Mouse (Mus musculus): ENCODE data around the gene Kcnmb3.
A peak's percentile ranks its signal among the peaks of the same experiment; 100 is the strongest.

The Kcnmb3 gene

GRCm38 (mm10) chr3:32495088-32495770 is 3.2 kb upstream of the Kcnmb3 start:
- no peak for DNase-seq (ENCODE audit: low read depth, low spot score)

GRCm38 (mm10) chr3:32494387-32495087 is 2.5 kb upstream of the Kcnmb3 start:
- DNase-seq (ENCODE audit: low read depth, low spot score): peak; percentile 32

GRCm38 (mm10) chr3:32490928-32491315 is 1.1 kb downstream of the Kcnmb3 start:
- no peak for DNase-seq (ENCODE audit: low read depth, low spot score)

GRCm38 (mm10) chr3:32490076-32490927 is 1.7 kb downstream of the Kcnmb3 start:
- no peak for DNase-seq (ENCODE audit: low read depth, low spot score)

GRCm38 (mm10) chr3:32488172-32488571 is 3.9 kb downstream of the Kcnmb3 start:
- DNase-seq (ENCODE audit: low read depth, low spot score): no peak

- no peak for DNase-seq (ENCODE audit: low read depth, low spot score)
Observed at GRCm38 (mm10) chr3:32486543-32486942, 5.5 kb downstream of the Kcnmb3 start.

- DNase-seq (ENCODE audit: low read depth, low spot score): no peak
Observed at GRCm38 (mm10) chr3:32483035-32483434, 9.0 kb downstream of the Kcnmb3 start.

GRCm38 (mm10) chr3:32479961-32480360 is 12.1 kb downstream of the Kcnmb3 start:
- DNase-seq (ENCODE audit: low read depth, low spot score): no peak

- DNase-seq (ENCODE audit: low read depth, low spot score): no peak
Observed at GRCm38 (mm10) chr3:32473184-32473583, 18.8 kb downstream of the Kcnmb3 start.

GRCm38 (mm10) chr3:32472191-32472900 is 19.7 kb downstream of the Kcnmb3 start:
- DNase-seq (ENCODE audit: low read depth, low spot score): no peak

GRCm38 (mm10) chr3:32471098-32471497 is 20.9 kb downstream of the Kcnmb3 start:
- DNase-seq (ENCODE audit: low read depth, low spot score): no peak

GRCm38 (mm10) chr3:32470449-32470848 is 21.6 kb downstream of the Kcnmb3 start:
- no peak for DNase-seq (ENCODE audit: low read depth, low spot score)

- DNase-seq (ENCODE audit: low read depth, low spot score): no peak
Observed at GRCm38 (mm10) chr3:32468411-32468810, 23.6 kb downstream of the Kcnmb3 start.

GRCm38 (mm10) chr3:32467321-32467720 is 24.7 kb downstream of the Kcnmb3 start:
- DNase-seq (ENCODE audit: low read depth, low spot score): no peak

- peak; percentile 75 for DNase-seq (ENCODE audit: low read depth, low spot score)
Observed at GRCm38 (mm10) chr3:32459777-32460176, 32.3 kb downstream of the Kcnmb3 start.

- DNase-seq (ENCODE audit: low read depth, low spot score): no peak
Observed at GRCm38 (mm10) chr3:32454329-32455021, 37.6 kb downstream of the Kcnmb3 start.

GRCm38 (mm10) chr3:32441710-32442109 is 50.3 kb downstream of the Kcnmb3 start:
- DNase-seq (ENCODE audit: low read depth, low spot score): no peak

- no peak for DNase-seq (ENCODE audit: low read depth, low spot score)
Observed at GRCm38 (mm10) chr3:32438716-32439115, 53.3 kb downstream of the Kcnmb3 start.

- DNase-seq (ENCODE audit: low read depth, low spot score): no peak
Observed at GRCm38 (mm10) chr3:32437820-32438219, 54.2 kb downstream of the Kcnmb3 start.

- no peak for DNase-seq (ENCODE audit: low read depth, low spot score)
Observed at GRCm38 (mm10) chr3:32437297-32437696, 54.7 kb downstream of the Kcnmb3 start.

- no peak for DNase-seq (ENCODE audit: low read depth, low spot score)
Observed at GRCm38 (mm10) chr3:32436101-32436500, 55.9 kb downstream of the Kcnmb3 start.
